Mouse (Mus musculus) CH12.LX (cell line): ENCODE measurements around the gene Tbc1d7. TPM values are rescaled to one million over a fixed set of nuclear protein-coding genes. Genes with fewer than 3 reads are reported as not detected.
A peak's percentile ranks its signal among the peaks of the same experiment; 100 is the strongest.

Experiments used
- DNase-seq: peaks from one replicate; pipeline ENCODE4 v3.0.0-alpha.2; 2013; ENCODE audit errors: extremely low read depth
- H3K27ac ChIP-seq: 2 replicates; pipeline ENCODE4 v1.5.1; 2012; ENCODE audit warnings: low read depth, mild to moderate bottlenecking, control low read depth, moderate library complexity; ENCODE audit not compliant: insufficient read depth
- H3K27me3 ChIP-seq: replicated peaks from 2 replicates; pipeline ENCODE3; 2012; ENCODE audit warnings: inconsistent platforms
- H3K36me3 ChIP-seq, 2 experiments: replicated peaks in 1 of 2; 2 replicates each; pipeline versions ENCODE3 to v1.6.1; 2012; ENCODE audit warnings: inconsistent platforms in 1 of 2, low read length in 1 of 2, mild to moderate bottlenecking in 1 of 2, mixed read lengths in 1 of 2, moderate library complexity in 1 of 2; ENCODE audit not compliant: control insufficient read depth in 1 of 2, insufficient read depth in 1 of 2
- H3K4me1 ChIP-seq, 2 experiments: 2 replicates each; pipeline ENCODE4 v1.6.1; 2012; ENCODE audit warnings: inconsistent platforms in 1 of 2, moderate library complexity in 1 of 2; ENCODE audit not compliant: insufficient read depth in 2 of 2, control insufficient read depth in 1 of 2
- H3K4me2 ChIP-seq: 2 replicates; pipeline ENCODE4 v1.6.1; 2012; ENCODE audit warnings: low read depth, mild to moderate bottlenecking, control low read depth; ENCODE audit not compliant: poor library complexity, insufficient read depth, severe bottlenecking
- H3K4me3 ChIP-seq, 3 experiments: fragments of 150-350 bp in 1 of 3; sonication (generic) in 1 of 3; replicated peaks in 1 of 3; 2 replicates each; pipeline versions ENCODE3 to v1.5.1; 2011 to 2012; ENCODE audit warnings: low read depth in 2 of 3, low read length in 2 of 3, mild to moderate bottlenecking in 2 of 3, moderate library complexity in 2 of 3, control low read depth in 1 of 3, improper control_type of control experiment in 1 of 3, inconsistent platforms in 1 of 3, mixed read lengths in 1 of 3; ENCODE audit not compliant: poor library complexity in 1 of 3
- H3K79me2 ChIP-seq: replicated peaks from 2 replicates; pipeline ENCODE4 v1.6.1; 2012; ENCODE audit warnings: mild to moderate bottlenecking, moderate library complexity; ENCODE audit not compliant: control insufficient read depth, poor library complexity, insufficient read depth, severe bottlenecking; ENCODE audit errors: extremely low read depth
- H3K9ac ChIP-seq: 2 replicates; pipeline ENCODE4 v1.6.1; 2012; ENCODE audit warnings: low read depth, mild to moderate bottlenecking, control low read depth, moderate library complexity; ENCODE audit not compliant: insufficient read depth
- H3K9me3 ChIP-seq: replicated peaks from 2 replicates; pipeline ENCODE3; 2012; ENCODE audit warnings: low read length, inconsistent platforms, mixed read lengths
- BHLHE40 ChIP-seq: IDR thresholded peaks from 2 replicates; pipeline ENCODE4 v1.6.1; 2011; ENCODE audit warnings: mild to moderate bottlenecking, low read depth, low read length, improper control_type of control experiment
- CHD1 ChIP-seq: IDR thresholded peaks from 2 replicates; pipeline ENCODE4 v1.6.1; 2012; ENCODE audit warnings: low read depth, low read length, improper control_type of control experiment, inconsistent platforms
- CHD2 ChIP-seq: IDR thresholded peaks from 2 replicates; pipeline ENCODE4 v1.6.1; 2011; ENCODE audit warnings: low read length, improper control_type of control experiment
- E2F4 ChIP-seq: IDR thresholded peaks from 2 replicates; pipeline ENCODE4 v1.6.1; 2011; ENCODE audit warnings: low read depth, low read length, improper control_type of control experiment; ENCODE audit not compliant: insufficient replicate concordance
- ELF1 ChIP-seq: IDR thresholded peaks from 2 replicates; pipeline ENCODE4 v1.6.1; 2014; ENCODE audit warnings: low read depth, mild to moderate bottlenecking, inconsistent platforms, low read length, improper control_type of control experiment
- EP300 ChIP-seq: IDR thresholded peaks from 2 replicates; pipeline ENCODE4 v1.6.1; 2011; ENCODE audit warnings: low read length, improper control_type of control experiment
- GABPA ChIP-seq: IDR thresholded peaks from 2 replicates; pipeline ENCODE4 v1.6.1; 2012; ENCODE audit warnings: low read depth, low read length, improper control_type of control experiment, inconsistent platforms; ENCODE audit not compliant: insufficient replicate concordance
- IRF4 ChIP-seq: IDR thresholded peaks from 2 replicates; pipeline ENCODE4 v1.6.1; 2014; ENCODE audit warnings: low read depth, mild to moderate bottlenecking, inconsistent platforms, low read length, improper control_type of control experiment
- JUND ChIP-seq: conservative IDR thresholded peaks from 2 replicates; pipeline ENCODE4 v1.6.1; 2011; ENCODE audit warnings: low read depth, low read length, improper control_type of control experiment
- KAT2A ChIP-seq: IDR thresholded peaks from 2 replicates; pipeline ENCODE4 v1.6.1; 2012; ENCODE audit warnings: low read length, improper control_type of control experiment, inconsistent platforms; ENCODE audit not compliant: insufficient replicate concordance
- MAFK ChIP-seq: IDR thresholded peaks from 2 replicates; pipeline ENCODE4 v1.6.1; 2011; ENCODE audit warnings: low read length, improper control_type of control experiment; ENCODE audit not compliant: insufficient replicate concordance
- MEF2A ChIP-seq: IDR thresholded peaks from 2 replicates; pipeline ENCODE4 v1.6.1; 2014; ENCODE audit warnings: low read depth, mild to moderate bottlenecking, inconsistent platforms, low read length, improper control_type of control experiment, borderline replicate concordance
- MXI1 ChIP-seq: IDR thresholded peaks from 2 replicates; pipeline ENCODE4 v1.6.1; 2011; ENCODE audit warnings: mild to moderate bottlenecking, low read depth, low read length, improper control_type of control experiment
- MYC ChIP-seq: IDR thresholded peaks from 2 replicates; pipeline ENCODE4 v1.6.1; 2011; ENCODE audit warnings: low read depth, mild to moderate bottlenecking, improper control_type of control experiment, low read length
- NRF1 ChIP-seq: IDR thresholded peaks from 2 replicates; pipeline ENCODE4 v1.6.1; 2014; ENCODE audit warnings: low read depth, mild to moderate bottlenecking, inconsistent platforms, low read length, improper control_type of control experiment, moderate library complexity
- POLR2A ChIP-seq: IDR thresholded peaks from 2 replicates; pipeline ENCODE4 v1.6.1; 2011; ENCODE audit warnings: low read depth, mild to moderate bottlenecking, improper control_type of control experiment, low read length
- RCOR1 ChIP-seq: conservative IDR thresholded peaks from 2 replicates; pipeline ENCODE4 v1.6.1; 2012; ENCODE audit warnings: low read depth, mild to moderate bottlenecking, inconsistent platforms, low read length, improper control_type of control experiment
- SMC3 ChIP-seq: IDR thresholded peaks from 2 replicates; pipeline ENCODE4 v1.6.1; 2011; ENCODE audit warnings: low read depth, low read length, improper control_type of control experiment
- TBP ChIP-seq: conservative IDR thresholded peaks from 2 replicates; pipeline ENCODE4 v1.6.1; 2011; ENCODE audit warnings: low read depth, low read length, improper control_type of control experiment
- TCF12 ChIP-seq: IDR thresholded peaks from 2 replicates; pipeline ENCODE4 v1.6.1; 2014; ENCODE audit warnings: low read depth, mild to moderate bottlenecking, inconsistent platforms, low read length, improper control_type of control experiment
- ZC3H11A ChIP-seq: IDR thresholded peaks from 2 replicates; pipeline ENCODE4 v1.6.1; 2012; ENCODE audit warnings: low read depth, mild to moderate bottlenecking, inconsistent platforms, low read length, improper control_type of control experiment
- ZMIZ1 ChIP-seq: IDR thresholded peaks from 2 replicates; pipeline ENCODE4 v1.6.1; 2012; ENCODE audit warnings: low read depth, mild to moderate bottlenecking, inconsistent platforms, low read length, improper control_type of control experiment
- ZNF384 ChIP-seq: IDR thresholded peaks from 2 replicates; pipeline ENCODE4 v1.6.1; 2012; ENCODE audit warnings: low read depth, low read length, improper control_type of control experiment, inconsistent platforms
- dilution Hi-C: fragments of 300-500 bp; cut with MboI; formaldehyde crosslinking; loops from 2 replicates; pipeline ENCODE4 v1.14.3; 2020; ENCODE audit warnings: low sequenced_read_pairs; ENCODE audit not compliant: extremely low pct_unique_long_range_greater_than_20kb, extremely low pct_ligation_motif_present
- in situ Hi-C: fragments of 300-500 bp; cut with MboI; formaldehyde crosslinking; loops from 3 replicates; pipeline ENCODE4 v1.14.3; 2019; ENCODE audit warnings: low sequenced_read_pairs, low pct_ligation_motif_present, low pct_unique_long_range_greater_than_20kb, mixed read lengths
- polyA plus RNA-seq: library from polyadenylated mRNA; unstranded; fragments of >175 nt; gene quantifications from 2 replicates; pipeline ENCODE4 v1.2.1, GENCODE M21; 2012; ENCODE audit warnings: low read depth; ENCODE audit not compliant: insufficient read length
- total RNA-seq, 2 experiments: library from RNA; depleted of rRNA; stranded (reverse); fragments of 300-350 nt in 1 of 2; fragments of >200 nt in 1 of 2; gene quantifications; 2 replicates each; pipeline ENCODE4 v1.2.3; 2012 to 2014

Gene Tbc1d7
- total and polyA plus RNA-seq, 3 experiments = 19.5 to 37.3 (median 20.2) TPM

- Histone ChIP-seq H3K9me3 (no peaks in the 10 kb centered on the region), H3K36me3 (no peaks in the 10 kb centered on the region), H3K27me3 (peaks cover 9% of the 10 kb centered on the region), H3K79me2 (no peaks in the 10 kb centered on the region), H3K9ac (no peak overlapping the region), H3K4me3 (no peak overlapping the region), H3K4me1 (peaks cover 7 to 38% of the 10 kb centered on the region in 2 experiments; a peak in 3 of 4 replicates), H3K27ac (no peak overlapping the region), H3K4me2 (no peak overlapping the region; the same call in 1 of the 2 replicates)
- dilution Hi-C loops (no loop called here), in situ Hi-C loops (no loop called here)
- peak; percentile 83 for DNase-seq
- no peak for TF ChIP-seq E2F4
- TF ChIP-seq ZMIZ1 = no peak
- peak; percentile 53; the same call in 1 of the 2 replicates for TF ChIP-seq TCF12
- peak; percentile 64 for TF ChIP-seq EP300
- TF ChIP-seq ZNF384 = peak; percentile 34
- TF ChIP-seq CHD1 = no peak
- TF ChIP-seq MAFK = 0 out of 2 replicates have a peak, but pooled peaks have one; percentile 27
- TF ChIP-seq BHLHE40 = peak; percentile 56
- TF ChIP-seq IRF4 = no peak
Measured at GRCm38 (mm10) chr13:43209560-43209959, 38.3 kb upstream of the Tbc1d7 start.

- Histone ChIP-seq H3K9ac (no peak overlapping the region), H3K27ac (no peak overlapping the region), H3K4me2 (no peak overlapping the region; the same call in 1 of the 2 replicates), H3K27me3 (peaks cover 6% of the 10 kb centered on the region), H3K36me3 (no peaks in the 10 kb centered on the region), H3K79me2 (no peaks in the 10 kb centered on the region), H3K9me3 (no peaks in the 10 kb centered on the region), H3K4me3 (peak overlapping the region in 1 of 3 experiments; percentile 11), H3K4me1 (peaks cover 7 to 38% of the 10 kb centered on the region in 2 experiments; a peak in 3 of 4 replicates)
- in situ Hi-C loops = no loop called here
- peak; percentile 46 for DNase-seq
- dilution Hi-C loops = no loop called here
- TF ChIP-seq SMC3 (no peak), MYC (no peak), NRF1 (no peak), CHD2 (no peak), MAFK (no peak), TBP (no peak), CHD1 (no peak), ZMIZ1 (no peak), KAT2A (no peak), RCOR1 (no peak), GABPA (no peak), ELF1 (no peak), TCF12 (no peak), IRF4 (no peak), POLR2A (no peak), ZC3H11A (no peak), JUND (no peak), MEF2A (no peak), MXI1 (no peak)
Measured at GRCm38 (mm10) chr13:43208914-43209439, 37.7 kb upstream of the Tbc1d7 start.
